Mouse (Mus musculus) adrenal gland, postnatal 36 days (tissue): ENCODE results near the gene Slc43a2. TPM values are rescaled to one million over a fixed set of nuclear protein-coding genes. Genes with fewer than 3 reads are reported as not detected.

Experiments
- DNase-seq, 2 experiments: peaks; one replicate each; pipeline ENCODE4 v3.0.0; 2021; ENCODE audit warnings: mixed read lengths in 1 of 2
- total RNA-seq, 2 experiments: library from RNA; stranded (reverse); gene quantifications; 2 replicates each; pipeline ENCODE4 v1.2.3; 2021

The Slc43a2 gene
- total RNA-seq, 2 experiments from 2014 or later: 21.4 TPM

GRCm38 (mm10) chr11:75529771-75530170 is 1.7 kb upstream of the Slc43a2 start:
- DNase-seq: no peak

GRCm38 (mm10) chr11:75530325-75530724 is 1.2 kb upstream of the Slc43a2 start:
- peak; percentile 98 to 99 for DNase-seq

GRCm38 (mm10) chr11:75530845-75531373 is 585 bp upstream of the Slc43a2 start:
- no peak for DNase-seq

- DNase-seq: peak in 1 of 2 experiments; percentile 37
These were observed 1.1 kb downstream of the Slc43a2 start for GRCm38 (mm10) chr11:75532340-75533277.

- DNase-seq: no peak
These were observed 2.0 kb downstream of the Slc43a2 start for GRCm38 (mm10) chr11:75533314-75534015.

- DNase-seq: peak in 1 of 2 experiments; percentile 21
These were observed 3.0 kb downstream of the Slc43a2 start for GRCm38 (mm10) chr11:75534286-75535033.

- DNase-seq: no peak
These were observed 3.8 kb downstream of the Slc43a2 start for GRCm38 (mm10) chr11:75535106-75535795.

GRCm38 (mm10) chr11:75536255-75537024 is 4.9 kb downstream of the Slc43a2 start:
- DNase-seq: no peak

GRCm38 (mm10) chr11:75537025-75537414 is 5.5 kb downstream of the Slc43a2 start:
- DNase-seq: no peak

- peak in 1 of 2 experiments; percentile 22 for DNase-seq
These were observed 6.1 kb downstream of the Slc43a2 start for GRCm38 (mm10) chr11:75537491-75538183.

- no peak for DNase-seq
These were observed 6.9 kb downstream of the Slc43a2 start for GRCm38 (mm10) chr11:75538184-75538969.

GRCm38 (mm10) chr11:75538970-75539299 is 7.4 kb downstream of the Slc43a2 start:
- no peak for DNase-seq

GRCm38 (mm10) chr11:75540209-75540608 is 8.7 kb downstream of the Slc43a2 start:
- DNase-seq: no peak

- DNase-seq: no peak
These were observed 9.5 kb downstream of the Slc43a2 start for GRCm38 (mm10) chr11:75540710-75541581.

- no peak for DNase-seq
These were observed 13.2 kb downstream of the Slc43a2 start for GRCm38 (mm10) chr11:75544713-75545112.

- no peak for DNase-seq
These were observed 14.6 kb downstream of the Slc43a2 start for GRCm38 (mm10) chr11:75546057-75546456.

- no peak for DNase-seq
These were observed 18.2 kb downstream of the Slc43a2 start for GRCm38 (mm10) chr11:75549658-75550111.
